Mouse (Mus musculus) intestine, embryonic 14.5 days (tissue): ENCODE measurements at regions not wholly inside any gene's neighbourhood (a gene's known extent, or its start where the extent isn't known, plus 50 kb on each side); places are given as distances from the start of the nearest gene placed in this dataset.

Experiments
- ATAC-seq: fragments of 200-750 bp; cut with Nextera tagmentation; replicated peaks from 2 replicates; pipeline ENCODE4 v1.8.0; 2017; ENCODE audit warnings: low read depth, moderate number of reproducible peaks, moderate TSS enrichment, moderate library complexity; ENCODE audit not compliant: low FRiP score, low TSS enrichment
- DNase-seq: peaks from one replicate; pipeline ENCODE4 v3.0.0-alpha.2; 2018; ENCODE audit warnings: low spot score
- H3K27ac ChIP-seq: fragments of 300-500 bp; sonication (generic); 2 replicates; pipeline ENCODE4 v1.5.1; 2014; ENCODE audit warnings: low read depth, mild to moderate bottlenecking, control low read depth
- H3K27me3 ChIP-seq: fragments of 300-500 bp; sonication (generic); replicated peaks from 2 replicates; pipeline ENCODE4 v1.6.1; 2014; ENCODE audit warnings: low read length, control low read depth; ENCODE audit not compliant: control insufficient read depth, insufficient read depth
- H3K36me3 ChIP-seq: fragments of 300-500 bp; sonication (generic); 2 replicates; pipeline ENCODE4 v1.6.1; 2014; ENCODE audit warnings: low read length, control low read depth; ENCODE audit not compliant: control insufficient read depth, insufficient read depth
- H3K4me1 ChIP-seq: fragments of 300-500 bp; sonication (generic); replicated peaks from 2 replicates; pipeline ENCODE4 v1.6.1; 2014; ENCODE audit warnings: low read length, control low read depth, mixed read lengths; ENCODE audit not compliant: control insufficient read depth, insufficient read depth
- H3K4me2 ChIP-seq: fragments of 300-500 bp; sonication (generic); 2 replicates; pipeline ENCODE4 v1.6.1; 2014; ENCODE audit warnings: low read length
- H3K4me3 ChIP-seq: fragments of 300-500 bp; sonication (generic); 2 replicates; pipeline ENCODE4 v1.5.1; 2014; ENCODE audit warnings: low read depth, low read length, control low read depth, mixed read lengths
- H3K9ac ChIP-seq: fragments of 300-500 bp; sonication (generic); 2 replicates; pipeline ENCODE4 v1.6.1; 2014; ENCODE audit warnings: mild to moderate bottlenecking, low read length
- H3K9me3 ChIP-seq: fragments of 300-500 bp; sonication (generic); 2 replicates; pipeline ENCODE4 v1.6.1; 2016; ENCODE audit warnings: low read length, control low read depth; ENCODE audit not compliant: control insufficient read depth
- WGBS: fragments of 180-500 bp; shearing (Covaris S2); extraction: QIAGEN DNeasy Blood & Tissue Kit; methylation state at CpG from one replicate; pipeline ENCODE4 v1.1.7; 2014; 5-methylcytosine and 5-hydroxymethylcytosine counted together

GRCm38 (mm10) chr6:117572006-117572405, 269.0 kb upstream of the Zfp637 start:
- Histone ChIP-seq H3K4me2 (no peak overlapping the region), H3K9me3 (no peaks in the 10 kb centered on the region), H3K27me3 (no peaks in the 10 kb centered on the region), H3K27ac (no peak overlapping the region), H3K4me1 (peaks cover 19% of the 10 kb centered on the region; the same call in 1 of the 2 replicates), H3K36me3 (no peaks in the 10 kb centered on the region), H3K9ac (no peak overlapping the region), H3K4me3 (no peak overlapping the region)
- ATAC-seq = no peak
- no peak for DNase-seq
- WGBS = 89% methylated on average over 14 of the region's 14 CpGs

- Histone ChIP-seq H3K4me1 (peaks cover 19% of the 10 kb centered on the region; the same call in 1 of the 2 replicates), H3K9ac (no peak overlapping the region), H3K36me3 (no peaks in the 10 kb centered on the region), H3K27me3 (no peaks in the 10 kb centered on the region), H3K27ac (no peak overlapping the region), H3K4me2 (no peak overlapping the region), H3K4me3 (no peak overlapping the region), H3K9me3 (no peaks in the 10 kb centered on the region)
- peak; percentile 44 for DNase-seq
- 98% methylated on average over 8 of the region's 8 CpGs for WGBS
- no peak for ATAC-seq
Observed at GRCm38 (mm10) chr6:117573371-117573770, 267.6 kb upstream of the Zfp637 start.

GRCm38 (mm10) chr6:117574146-117574545, 266.8 kb upstream of the Zfp637 start:
- Histone ChIP-seq H3K27ac (no peak overlapping the region), H3K4me1 (peaks cover 19% of the 10 kb centered on the region; the same call in 1 of the 2 replicates), H3K4me3 (no peak overlapping the region), H3K4me2 (no peak overlapping the region), H3K27me3 (no peaks in the 10 kb centered on the region), H3K9me3 (no peaks in the 10 kb centered on the region), H3K36me3 (no peaks in the 10 kb centered on the region), H3K9ac (no peak overlapping the region)
- DNase-seq (peak; percentile 43), ATAC-seq (no peak)
- 43% methylated on average over 10 of the region's 10 CpGs for WGBS

GRCm38 (mm10) chr6:117575057-117575456, 265.9 kb upstream of the Zfp637 start:
- Histone ChIP-seq H3K27ac (no peak overlapping the region), H3K9ac (no peak overlapping the region), H3K4me2 (no peak overlapping the region), H3K27me3 (no peaks in the 10 kb centered on the region), H3K9me3 (no peaks in the 10 kb centered on the region), H3K4me1 (peaks cover 15% of the 10 kb centered on the region; the same call in 1 of the 2 replicates), H3K36me3 (no peaks in the 10 kb centered on the region), H3K4me3 (no peak overlapping the region)
- ATAC-seq (no peak), DNase-seq (no peak)
- 72% methylated on average over 5 of the region's 5 CpGs for WGBS

GRCm38 (mm10) chr6:117576021-117576420, 265.0 kb upstream of the Zfp637 start:
- ATAC-seq (no peak), DNase-seq (no peak)
- Histone ChIP-seq H3K4me2 (no peak overlapping the region), H3K9me3 (no peaks in the 10 kb centered on the region), H3K36me3 (no peaks in the 10 kb centered on the region), H3K4me1 (0 out of 2 replicates have a peak, but pooled peaks cover 9% of the 10 kb centered on the region), H3K27me3 (no peaks in the 10 kb centered on the region), H3K9ac (no peak overlapping the region), H3K27ac (no peak overlapping the region), H3K4me3 (no peak overlapping the region)
- 92% methylated on average over 9 of the region's 9 CpGs for WGBS

- Histone ChIP-seq H3K27ac (no peak overlapping the region), H3K9me3 (no peaks in the 10 kb centered on the region), H3K36me3 (no peaks in the 10 kb centered on the region), H3K9ac (no peak overlapping the region), H3K4me1 (0 out of 2 replicates have a peak, but pooled peaks cover 9% of the 10 kb centered on the region), H3K4me2 (no peak overlapping the region), H3K27me3 (no peaks in the 10 kb centered on the region), H3K4me3 (no peak overlapping the region)
- 76% methylated on average over 10 of the region's 10 CpGs for WGBS
- DNase-seq (no peak), ATAC-seq (no peak)
Observed at GRCm38 (mm10) chr6:117577539-117578521, 263.1 kb upstream of the Zfp637 start.

GRCm38 (mm10) chr6:117580951-117581350, 260.0 kb upstream of the Zfp637 start:
- Histone ChIP-seq H3K9me3 (no peaks in the 10 kb centered on the region), H3K36me3 (no peaks in the 10 kb centered on the region), H3K9ac (no peak overlapping the region), H3K27ac (no peak overlapping the region), H3K27me3 (no peaks in the 10 kb centered on the region), H3K4me3 (no peak overlapping the region), H3K4me1 (no peaks in the 10 kb centered on the region), H3K4me2 (no peak overlapping the region)
- DNase-seq = no peak
- no peak for ATAC-seq
- 86% methylated on average over 2 of the region's 2 CpGs for WGBS

GRCm38 (mm10) chr6:117583121-117583520, 257.9 kb upstream of the Zfp637 start:
- Histone ChIP-seq H3K27me3 (no peaks in the 10 kb centered on the region), H3K27ac (no peak overlapping the region), H3K36me3 (no peaks in the 10 kb centered on the region), H3K4me1 (no peaks in the 10 kb centered on the region), H3K4me3 (no peak overlapping the region), H3K9me3 (no peaks in the 10 kb centered on the region), H3K4me2 (no peak overlapping the region), H3K9ac (no peak overlapping the region)
- 92% methylated on average over 11 of the region's 11 CpGs for WGBS
- ATAC-seq (no peak), DNase-seq (no peak)
